25 mouse cellular contexts compared by ENCODE assay signal in genomic region chr9:34883122-34883521, GRCm38 (mm10).
DNase-seq lines count a peak whose midpoint lies in the region; ATAC-seq and TF ChIP-seq lines count a peak whose summit lies in the region.
"Had no signal": no experiment of that assay in that cellular context is flagged by ENCODE, and none has a peak within 500 bp of the region (broad histone marks: within the 10 kb centered on the region; RNA-seq: fewer than 3 reads in every experiment).

No protein-coding gene starts in this region.

- ATAC-seq in midbrain, postnatal 0 days (ENCODE audit: low FRiP score), result no peak
- ATAC-seq in midbrain, embryonic 16.5 days, result no peak
- ATAC-seq: CD4-positive, CD25-positive, alpha-beta regulatory T cell, adult 4 months; forebrain, postnatal 0 days; inflammation-experienced regulatory T-cells, adult 6 months; liver, postnatal 0 days; lung, postnatal 0 days had no signal

- H3K4me3 ChIP-seq in midbrain, postnatal 0 days (ENCODE audit: low read depth, low read length), result no peak overlapping the region
- H3K4me3 ChIP-seq in midbrain, embryonic 16.5 days (ENCODE audit: low read depth, low read length), result no peak overlapping the region
- H3K4me3 ChIP-seq: embryonic facial prominence, embryonic 10.5 days; heart, embryonic 12.5 days; limb, embryonic 12.5 days; neural tube, embryonic 12.5 days had no signal

- H3K4me2 ChIP-seq in midbrain, postnatal 0 days (ENCODE audit: low read depth, low read length, poor library complexity, severe bottlenecking), result no peak overlapping the region
- no peak overlapping the region for H3K4me2 ChIP-seq in midbrain, embryonic 16.5 days (ENCODE audit: low read length)
- H3K4me2 ChIP-seq: heart, embryonic 12.5 days; limb, embryonic 12.5 days; liver, embryonic 11.5 days; neural tube, embryonic 12.5 days had no signal

- H3K9me3 ChIP-seq in midbrain, postnatal 0 days (ENCODE audit: low read length), result no peaks in the 10 kb centered on the region
- no peaks in the 10 kb centered on the region for H3K9me3 ChIP-seq in midbrain, embryonic 16.5 days (replicated peaks; ENCODE audit: control insufficient read depth, low read length, poor library complexity, severe bottlenecking)
- H3K9me3 ChIP-seq: embryonic facial prominence, embryonic 10.5 days; heart, embryonic 12.5 days; limb, embryonic 12.5 days; neural tube, embryonic 12.5 days had no signal

- H3K4me1 ChIP-seq in midbrain, postnatal 0 days (ENCODE audit: insufficient read depth, low read length), result peaks cover 5% of the 10 kb centered on the region; the same call in 1 of the 2 replicates
- H3K4me1 ChIP-seq in midbrain, embryonic 16.5 days (ENCODE audit: control insufficient read depth, insufficient read depth, low read length), result peaks cover 12% of the 10 kb centered on the region
- H3K4me1 ChIP-seq: heart, embryonic 12.5 days; limb, embryonic 12.5 days had no signal

- no peaks in the 10 kb centered on the region for H3K36me3 ChIP-seq in midbrain, postnatal 0 days (ENCODE audit: insufficient read depth, low read length)
- no peaks in the 10 kb centered on the region for H3K36me3 ChIP-seq in midbrain, embryonic 16.5 days (ENCODE audit: control insufficient read depth, insufficient read depth, low read length)
- H3K36me3 ChIP-seq: embryonic facial prominence, embryonic 10.5 days; heart, embryonic 12.5 days; limb, embryonic 12.5 days; neural tube, embryonic 12.5 days had no signal

- TF ChIP-seq CTCF in midbrain, postnatal 0 days (IDR thresholded peaks at IDR 0.05), result no peak

- no peak overlapping the region for H3K27ac ChIP-seq in midbrain, postnatal 0 days (ENCODE audit: low read depth, low read length)
- H3K27ac ChIP-seq in midbrain, embryonic 16.5 days (ENCODE audit: low read length), result no peak overlapping the region
- H3K27ac ChIP-seq: embryonic facial prominence, embryonic 10.5 days; limb, embryonic 12.5 days; macrophage; neural tube, embryonic 12.5 days had no signal

- WGBS in midbrain, postnatal 0 days, result 26% methylated on average over 4 of the region's 4 CpGs
- 27% methylated on average over 4 of the region's 4 CpGs for WGBS in midbrain, embryonic 16.5 days

- H3K27me3 ChIP-seq in midbrain, postnatal 0 days (ENCODE audit: insufficient read depth, low read length), result no peaks in the 10 kb centered on the region
- no peaks in the 10 kb centered on the region for H3K27me3 ChIP-seq in midbrain, embryonic 16.5 days (ENCODE audit: control insufficient read depth, insufficient read depth, low read depth, low read length)
- H3K27me3 ChIP-seq: heart, embryonic 12.5 days; limb, embryonic 12.5 days; neural tube, embryonic 12.5 days had no signal

- DNase-seq in embryo, embryonic 10.5 days (ENCODE audit: low spot score), result peak; percentile 19
- DNase-seq in embryo, embryonic 11 days, result no peak
- peak; percentile 50 for DNase-seq in midbrain, postnatal 0 days (ENCODE audit: low spot score)
- DNase-seq in cerebellum, adult 8-10 months, result peak; percentile 65
- DNase-seq in cerebellum, postnatal 36 days, result peak; percentile 68 to 71
- DNase-seq in ovary, postnatal 14 days (ENCODE audit: low spot score), result no peak
- DNase-seq in ovary, adult 18-20 months (ENCODE audit: low spot score), result no peak
- DNase-seq: adrenal gland, adult 8-10 months; forebrain, postnatal 0 days; gastrocnemius, postnatal 14 days; heart, adult 11 months; heart, postnatal 10 days; kidney, adult 18-20 months; kidney, postnatal 10 days; liver, postnatal 0 days had no signal

- no peak overlapping the region for H3K9ac ChIP-seq in midbrain, postnatal 0 days (replicated peaks; ENCODE audit: low read length, poor library complexity, severe bottlenecking)
- H3K9ac ChIP-seq in midbrain, embryonic 16.5 days (ENCODE audit: low read depth, low read length), result no peak overlapping the region
- H3K9ac ChIP-seq: forebrain, postnatal 0 days; heart, embryonic 12.5 days; limb, embryonic 12.5 days; liver, postnatal 0 days; neural tube, embryonic 12.5 days had no signal

Comparison
In these comparisons a context has a peak if more than half of its experiments do, and no peak if none do; other contexts are left out.
1. DNase-seq: peak in embryo, embryonic 10.5 days (single experiment), midbrain, postnatal 0 days (single experiment), cerebellum, adult 8-10 months (single experiment) and cerebellum, postnatal 36 days (2 of 2); none in embryo, embryonic 11 days (single experiment), ovary, postnatal 14 days (single experiment) and ovary, adult 18-20 months (single experiment).